Mouse (Mus musculus) bone marrow, adult 2 months (tissue): ENCODE data around the gene H2-Q1. TPM values are rescaled to one million over a fixed set of nuclear protein-coding genes. Genes with fewer than 3 reads are reported as not detected.
"Not testable (repeated sequence)": the region's sequence is repeated elsewhere in the genome, so short reads cannot be mapped to it uniquely, and the experiment has no call there.

Experiments
- H3K27ac ChIP-seq: fragments of 200-500 bp; 2 replicates; pipeline ENCODE4 v1.5.1; 2012; ENCODE audit warnings: low read depth, mild to moderate bottlenecking, control low read depth, inconsistent platforms, low read length; ENCODE audit not compliant: control insufficient read depth, poor library complexity, insufficient read depth
- H3K4me1 ChIP-seq: fragments of 200-500 bp; 2 replicates; pipeline ENCODE4 v1.6.1; 2011; ENCODE audit warnings: low read length; ENCODE audit not compliant: control insufficient read depth, insufficient read depth
- H3K4me3 ChIP-seq: fragments of 200-500 bp; replicated peaks from 2 replicates; pipeline ENCODE3; 2011; ENCODE audit warnings: mild to moderate bottlenecking, low read depth, low read length, control low read depth; ENCODE audit not compliant: control insufficient read depth
- CTCF ChIP-seq: fragments of 200-500 bp; IDR thresholded peaks from 2 replicates; pipeline ENCODE4 v1.5.1; 2011; ENCODE audit warnings: low read length, control low read depth; ENCODE audit not compliant: control insufficient read depth, insufficient read depth
- POLR2A ChIP-seq: fragments of 200-500 bp; IDR thresholded peaks from 2 replicates; pipeline ENCODE4 v1.6.1; 2011; ENCODE audit warnings: low read depth, mild to moderate bottlenecking, control low read depth, low read length, borderline replicate concordance; ENCODE audit not compliant: control insufficient read depth
- WGBS: fragments of 180-500 bp; shearing (Covaris S2); methylation state at CpG from one replicate; pipeline ENCODE4 v1.1.7; 2018; 5-methylcytosine and 5-hydroxymethylcytosine counted together
- polyA plus RNA-seq: library from polyadenylated mRNA; stranded (reverse); fragments of >200 nt; gene quantifications from 2 replicates; pipeline ENCODE4 v1.2.4, GENCODE M21; 2011; ENCODE audit warnings: low replicate concordance; ENCODE audit not compliant: missing spikeins, insufficient read depth, insufficient read length

H2-Q1 gene
- polyA plus RNA-seq, 1 experiment = not detected

GRCm38 (mm10) chr17:35295796-35296195, 24.4 kb upstream of the H2-Q1 start:
- not testable (repeated sequence) for H3K27ac ChIP-seq, H3K4me1 ChIP-seq, H3K4me3 ChIP-seq
- 2% methylated on average over 5 of the region's 5 CpGs for WGBS
- peak; percentile 63 for TF ChIP-seq CTCF

GRCm38 (mm10) chr17:35300261-35300945, 19.8 kb upstream of the H2-Q1 start:
- TF ChIP-seq CTCF = peak; percentile 23; the same call in 1 of the 2 replicates
- 80% methylated on average over 7 of the region's 7 CpGs for WGBS
- H3K4me3 ChIP-seq, H3K27ac ChIP-seq, H3K4me1 ChIP-seq: not testable (repeated sequence)

DNA sequence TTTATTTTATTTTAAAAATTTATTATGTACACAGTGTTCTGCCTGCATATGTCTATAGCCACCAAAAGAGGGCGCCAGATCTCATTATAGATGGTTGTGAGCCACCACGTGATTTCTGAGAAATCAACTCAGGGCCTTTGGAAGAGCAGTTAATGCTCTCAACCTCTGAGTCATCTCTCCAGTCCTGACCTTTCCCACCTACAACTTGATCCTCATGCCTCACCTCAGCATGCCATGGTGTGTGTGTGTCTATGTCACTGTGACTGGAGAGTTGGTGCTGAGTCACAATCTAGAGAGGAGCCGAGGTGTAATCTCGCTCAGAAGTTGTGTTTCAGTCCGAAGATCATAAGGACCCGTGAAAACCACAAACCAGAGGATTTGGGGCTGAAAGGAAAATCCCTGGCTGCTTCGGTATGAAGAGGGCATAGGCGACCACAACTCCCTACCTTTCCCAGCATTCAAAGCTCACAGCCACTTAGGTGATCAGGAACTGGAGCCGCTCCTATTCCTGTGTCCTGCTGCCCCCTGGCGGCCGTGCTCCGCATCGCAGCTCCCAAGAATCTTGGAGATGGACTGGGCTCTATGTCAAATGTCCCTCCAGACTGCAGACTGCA, 18.5 kb upstream of the H2-Q1 start:
- 10% methylated on average over 13 of the region's 13 CpGs for WGBS
- Histone ChIP-seq H3K4me3 (peak overlapping the region; percentile 29), H3K27ac (no peak overlapping the region), H3K4me1 (no peaks in the 10 kb centered on the region; the same call in 1 of the 2 replicates)
- TF ChIP-seq CTCF (peak; percentile 91), POLR2A (no peak)

- H3K27ac ChIP-seq = no peak overlapping the region
- WGBS = 52% methylated on average over 2 of the region's 2 CpGs
- no peak overlapping the region for H3K4me3 ChIP-seq
- H3K4me1 ChIP-seq = no peaks in the 10 kb centered on the region; the same call in 1 of the 2 replicates
- TF ChIP-seq CTCF (no peak), POLR2A (no peak)
Measured at GRCm38 (mm10) chr17:35303271-35303670, 16.9 kb upstream of the H2-Q1 start.

DNA sequence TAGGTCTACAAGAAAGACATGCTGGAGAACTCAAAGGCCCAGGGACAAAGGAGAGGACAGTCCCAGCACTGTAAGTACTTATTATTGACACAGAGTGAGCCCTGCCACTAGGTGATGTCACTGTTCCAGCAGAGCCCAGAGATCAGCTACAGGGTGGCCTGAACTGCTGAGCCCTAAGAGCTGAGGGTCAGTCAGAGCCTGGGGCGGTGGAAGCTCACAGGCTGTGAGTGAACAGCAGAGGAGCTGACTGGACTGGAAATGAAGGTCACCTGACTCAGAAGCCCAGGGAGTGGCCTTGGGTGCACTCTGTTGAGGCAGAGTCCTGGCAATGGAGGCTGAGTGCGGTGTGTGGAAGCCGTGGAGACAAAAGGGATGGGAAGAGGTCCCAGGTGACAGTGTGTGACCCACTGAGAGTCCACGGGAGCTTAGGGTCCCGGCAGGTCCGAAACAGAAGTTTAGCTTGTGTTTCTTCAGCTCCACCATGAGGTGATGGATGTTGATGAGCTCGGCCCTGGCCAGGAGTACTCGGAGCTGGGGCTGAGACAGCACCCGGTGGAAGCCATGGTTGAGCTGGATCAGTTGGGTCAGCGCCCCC, 16.4 kb upstream of the H2-Q1 start:
- WGBS = 83% methylated on average over 10 of the region's 10 CpGs
- H3K4me1 ChIP-seq = no peaks in the 10 kb centered on the region; the same call in 1 of the 2 replicates
- H3K27ac ChIP-seq = no peak overlapping the region
- TF ChIP-seq CTCF (no peak), POLR2A (no peak)
- H3K4me3 ChIP-seq = no peak overlapping the region

- Histone ChIP-seq H3K27ac (no peak overlapping the region), H3K4me1 (no peaks in the 10 kb centered on the region; the same call in 1 of the 2 replicates), H3K4me3 (no peak overlapping the region)
- 20% methylated on average over 6 of the region's 6 CpGs for WGBS
- TF ChIP-seq POLR2A (no peak), CTCF (no peak)
Measured at GRCm38 (mm10) chr17:35304478-35304877, 15.7 kb upstream of the H2-Q1 start.

DNA sequence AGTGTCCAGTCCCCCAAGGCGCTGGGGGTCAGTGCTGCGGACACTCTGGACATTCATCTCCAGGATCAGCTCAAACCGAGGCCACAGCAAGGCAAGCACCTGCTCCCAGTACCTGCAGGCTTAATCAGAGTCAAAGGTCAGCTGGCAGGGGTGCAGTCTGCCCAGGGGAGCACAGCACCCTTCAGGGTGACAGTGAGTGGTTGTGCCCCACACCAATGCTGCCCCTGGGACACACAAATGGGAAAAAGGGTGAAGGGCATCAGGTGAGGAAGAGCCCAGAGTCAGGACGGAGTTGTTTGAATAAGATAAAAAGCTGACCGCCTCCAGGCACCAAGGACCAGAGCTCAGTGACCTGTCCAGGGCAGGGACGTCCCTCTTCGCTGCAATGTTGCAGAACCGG, 15.3 kb upstream of the H2-Q1 start:
- not testable (repeated sequence) for H3K4me1 ChIP-seq, H3K27ac ChIP-seq, H3K4me3 ChIP-seq
- 82% methylated on average over 8 of the region's 8 CpGs for WGBS

DNA sequence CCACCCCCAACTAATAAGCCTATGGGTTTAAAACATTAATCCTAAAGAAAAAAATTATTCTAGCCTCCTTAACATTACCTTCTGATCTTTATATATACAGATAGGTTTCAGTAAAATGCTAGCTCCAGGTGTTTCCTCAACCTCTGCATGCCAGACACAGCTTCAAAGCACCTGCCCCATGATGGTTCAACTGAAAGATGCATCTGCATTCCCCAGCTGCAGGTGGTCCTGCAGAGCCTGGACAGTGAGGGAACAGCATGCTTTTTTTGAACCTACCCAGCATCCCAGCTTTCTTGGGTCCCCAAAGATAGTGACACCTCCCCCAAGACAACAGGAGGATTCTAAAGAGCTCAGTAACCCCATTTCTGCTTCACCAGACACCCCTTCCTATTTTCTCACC, 1.5 kb upstream of the H2-Q1 start:
- no peak overlapping the region for H3K27ac ChIP-seq
- TF ChIP-seq CTCF = no peak
- no peak for TF ChIP-seq POLR2A
- no peaks in the 10 kb centered on the region for H3K4me1 ChIP-seq
- H3K4me3 ChIP-seq = no peak overlapping the region
